Mouse (Mus musculus) common myeloid progenitor, adult 5-6 weeks (primary cell): Measurements from ENCODE around the gene Rapgef3. TPM values are rescaled to one million over a fixed set of nuclear protein-coding genes. Genes with fewer than 3 reads are reported as not detected.

Source experiments
- ATAC-seq: replicated peaks from 2 replicates; pipeline ENCODE4 v1.8.0; 2016; ENCODE audit warnings: low read depth, mild to moderate bottlenecking, moderate TSS enrichment, inconsistent platforms; ENCODE audit not compliant: poor library complexity, severe bottlenecking
- total RNA-seq: library from RNA; stranded (forward); fragments of 200-1000, 187-1606 nt; gene quantifications from 2 replicates; pipeline ENCODE4 v1.2.3, GENCODE M21; 2017

The Rapgef3 gene
- total RNA-seq, 1 experiment from 2014 or later = 7.5 TPM

DNA sequence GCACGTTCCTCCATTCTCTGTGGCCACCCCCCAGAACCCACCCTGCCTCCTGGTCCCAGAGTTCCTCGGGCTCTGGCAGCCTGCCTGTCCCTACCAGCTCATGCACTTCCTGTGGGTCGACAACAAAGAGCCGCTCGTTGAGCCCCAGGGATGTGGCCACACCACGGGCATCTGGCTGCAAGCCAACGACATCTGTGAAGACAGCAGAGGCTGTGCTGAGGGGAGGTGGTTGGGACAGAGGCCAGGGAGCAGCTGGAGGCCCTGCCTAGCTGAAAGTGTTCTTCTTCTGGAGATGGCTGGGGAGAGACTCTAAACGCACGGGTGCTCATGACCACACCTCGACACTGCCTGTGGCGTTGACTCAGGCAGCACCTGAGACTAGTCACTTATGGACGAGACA is 17.1 kb downstream of the Rapgef3 start:
- ATAC-seq = peak; percentile 82

DNA sequence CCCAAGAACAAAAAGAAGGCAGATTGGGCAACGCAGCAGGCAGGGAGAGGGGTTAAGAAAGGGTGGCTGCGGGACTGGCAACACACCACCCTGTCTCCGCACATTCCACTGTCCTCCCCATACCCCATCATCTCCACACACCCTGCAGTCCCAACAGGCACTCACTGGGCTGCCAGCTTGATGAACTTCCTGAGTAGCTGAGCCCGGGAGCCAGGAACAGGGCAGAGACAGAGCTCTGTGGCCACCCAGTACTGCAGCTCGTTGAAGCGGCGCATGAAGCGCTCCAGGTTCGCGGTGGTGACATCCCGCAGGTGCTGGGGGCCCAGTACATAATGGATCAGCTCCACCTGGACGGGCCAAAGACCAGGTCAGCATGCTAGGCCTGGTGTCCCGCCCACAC is 17.9 kb downstream of the Rapgef3 start:
- ATAC-seq = no peak

GRCm38 (mm10) chr15:97749397-97749796 is 18.4 kb downstream of the Rapgef3 start:
- no peak for ATAC-seq

DNA sequence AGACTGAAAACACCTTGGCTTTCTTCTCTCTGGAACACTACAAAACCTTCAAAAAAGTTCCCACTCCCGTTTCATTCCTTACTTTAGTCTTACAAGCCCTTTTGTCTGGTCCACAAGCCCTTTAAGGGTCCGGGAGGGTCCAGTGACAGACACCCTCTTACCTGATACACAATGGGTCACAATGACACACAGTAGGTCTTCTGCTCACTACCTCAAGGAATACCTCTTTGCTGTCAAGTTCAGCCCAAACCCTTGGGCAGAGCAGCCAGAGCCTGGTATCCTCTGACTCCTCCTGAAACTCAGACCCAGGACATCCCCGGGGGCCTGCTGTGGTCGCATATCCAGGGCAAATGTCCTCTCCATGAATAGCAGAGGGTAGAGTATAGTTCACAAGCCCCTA is 18.8 kb downstream of the Rapgef3 start:
- ATAC-seq = no peak

DNA sequence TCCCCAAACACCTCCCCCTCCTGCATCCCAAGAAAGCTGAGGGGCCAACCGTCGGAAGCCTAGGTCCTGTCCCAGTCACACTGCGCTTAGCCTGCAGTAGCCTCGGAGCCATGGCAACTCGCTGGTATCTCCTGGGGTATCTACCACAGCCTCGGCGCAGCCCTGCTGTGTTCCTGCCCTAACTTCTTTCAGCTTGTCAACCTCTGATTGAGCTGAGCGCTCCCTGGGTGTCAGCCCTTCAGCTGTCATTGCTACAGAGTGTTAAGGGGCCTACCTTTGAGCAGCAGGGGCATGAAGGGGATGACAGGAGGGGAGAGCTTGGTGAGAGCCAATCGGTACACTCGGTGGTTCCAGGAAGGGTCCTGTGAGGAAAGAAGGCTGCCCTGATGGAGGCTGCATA is 19.5 kb downstream of the Rapgef3 start:
- peak; percentile 60 for ATAC-seq

- no peak for ATAC-seq
These were observed 20.3 kb downstream of the Rapgef3 start for GRCm38 (mm10) chr15:97747486-97747885.

- ATAC-seq = no peak
These were observed 21.0 kb downstream of the Rapgef3 start for GRCm38 (mm10) chr15:97746748-97747147.

GRCm38 (mm10) chr15:97746278-97746677 is 21.5 kb downstream of the Rapgef3 start:
- no peak for ATAC-seq

DNA sequence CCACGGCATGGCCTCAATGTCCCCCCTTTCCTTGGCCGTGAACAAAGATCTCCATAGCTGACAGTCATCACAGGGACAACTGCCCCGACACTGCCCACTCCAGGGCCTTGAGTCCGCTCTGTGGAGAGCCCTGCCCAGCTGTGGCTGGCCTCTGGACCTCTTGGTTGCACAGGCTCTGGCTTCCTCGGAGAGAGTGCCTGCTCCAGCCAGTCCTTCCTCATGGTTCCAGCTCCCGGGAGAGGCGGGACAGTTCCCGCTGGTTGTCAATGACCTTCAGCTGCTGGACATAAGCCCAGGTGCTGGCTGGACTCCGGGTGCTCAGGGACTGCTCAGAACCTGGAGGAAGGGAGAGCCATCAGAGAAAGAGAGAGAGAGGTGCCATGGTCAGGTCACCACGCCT is 22.4 kb downstream of the Rapgef3 start:
- ATAC-seq = no peak

- peak; percentile 65 for ATAC-seq
These were observed 22.8 kb downstream of the Rapgef3 start for GRCm38 (mm10) chr15:97744930-97745329.

GRCm38 (mm10) chr15:97743961-97744525 is 23.7 kb downstream of the Rapgef3 start:
- no peak for ATAC-seq

GRCm38 (mm10) chr15:97743210-97743609 is 24.6 kb downstream of the Rapgef3 start:
- no peak for ATAC-seq

GRCm38 (mm10) chr15:97742600-97742999 is 25.2 kb downstream of the Rapgef3 start:
- 0 out of 2 replicates have a peak, but pooled peaks have one; percentile 23 for ATAC-seq

DNA sequence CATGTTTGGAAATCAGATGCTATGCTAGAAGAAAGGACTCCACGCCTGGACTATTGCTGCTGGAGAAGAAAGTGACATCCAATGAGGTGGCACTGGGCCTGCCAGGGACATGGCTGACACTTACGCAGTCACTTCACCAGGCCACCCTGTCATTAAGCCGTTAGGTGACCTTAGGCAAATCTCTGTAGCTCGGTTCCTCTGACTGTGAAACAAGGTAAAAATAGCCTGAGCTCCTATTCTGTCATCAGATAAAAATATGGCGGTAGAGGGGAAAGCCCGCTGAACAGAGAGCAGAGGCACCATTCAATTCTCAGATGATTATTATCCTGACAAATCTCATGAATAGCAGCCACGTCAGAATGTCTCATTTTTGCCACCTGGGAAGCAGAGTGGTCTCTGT is 25.7 kb downstream of the Rapgef3 start:
- no peak for ATAC-seq

DNA sequence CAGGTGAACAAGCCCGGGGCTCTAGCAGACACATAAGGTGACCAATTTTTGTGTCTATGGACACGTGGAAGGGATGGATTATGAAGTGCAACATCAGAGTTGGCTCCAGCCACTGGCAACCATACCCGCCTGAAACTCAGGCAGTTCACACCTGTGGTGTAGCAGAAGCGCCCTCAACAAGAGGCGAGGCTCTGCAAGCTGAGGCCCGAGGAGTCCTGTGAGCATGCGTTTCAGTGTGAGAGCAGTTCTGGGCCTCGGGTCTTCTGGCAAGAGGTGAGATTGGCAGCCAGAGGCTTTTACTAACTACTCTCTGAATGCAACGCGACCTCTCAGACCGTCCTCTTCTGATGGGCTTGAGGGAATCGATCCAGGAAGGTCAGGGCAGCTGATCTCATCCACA is 26.1 kb downstream of the Rapgef3 start:
- no peak for ATAC-seq

DNA sequence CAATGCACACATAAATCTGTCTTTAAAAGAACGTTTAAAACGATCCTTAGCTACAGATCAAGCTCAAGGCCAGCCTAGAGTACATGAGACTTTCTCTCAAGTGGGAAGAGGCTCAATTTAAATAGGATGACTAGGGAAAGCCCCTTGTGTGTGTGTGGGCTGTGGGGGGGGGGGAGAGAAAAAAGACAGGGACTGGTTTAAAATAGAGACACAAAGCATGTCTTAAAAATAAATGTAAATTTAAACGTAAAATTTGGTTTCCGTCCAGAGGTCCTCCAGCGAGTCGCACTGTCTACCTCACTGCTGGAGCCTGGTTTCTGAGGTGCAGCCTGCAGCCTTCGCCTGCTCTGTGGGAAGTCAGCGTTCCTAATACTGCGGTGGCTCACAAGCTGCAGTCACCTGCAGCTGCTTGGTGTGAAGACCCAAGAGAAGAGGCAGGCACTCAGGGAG is 27.5 kb downstream of the Rapgef3 start:
- no peak for ATAC-seq

GRCm38 (mm10) chr15:97738923-97739322 is 28.8 kb downstream of the Rapgef3 start:
- ATAC-seq = no peak; the same call in 1 of the 2 replicates

GRCm38 (mm10) chr15:97731988-97732387 is 35.8 kb downstream of the Rapgef3 start:
- no peak for ATAC-seq

DNA sequence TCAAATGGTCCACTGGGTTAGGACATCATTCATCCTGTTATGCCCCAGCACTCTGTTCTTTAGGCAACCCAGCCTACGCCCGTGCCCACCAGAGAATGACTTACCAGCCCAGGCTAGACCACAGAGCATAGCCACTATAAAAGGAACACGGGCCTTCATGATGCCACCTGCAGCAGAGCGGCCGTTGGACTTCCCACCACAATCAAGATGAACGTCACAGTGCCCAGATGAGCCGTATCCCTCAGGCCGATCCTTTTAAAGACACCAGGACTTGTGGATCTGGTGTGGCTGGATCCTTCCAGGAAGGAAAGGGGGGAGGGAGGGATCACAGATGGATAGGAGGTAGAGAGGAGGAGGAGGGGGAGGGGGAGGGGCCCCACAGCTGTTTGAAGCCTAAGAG is 36.7 kb downstream of the Rapgef3 start, which contains the start of gene Endou:
Endou (minus strand) TSS at position 229 of the 400 bp plus-strand sequence.
- ATAC-seq = no peak

DNA sequence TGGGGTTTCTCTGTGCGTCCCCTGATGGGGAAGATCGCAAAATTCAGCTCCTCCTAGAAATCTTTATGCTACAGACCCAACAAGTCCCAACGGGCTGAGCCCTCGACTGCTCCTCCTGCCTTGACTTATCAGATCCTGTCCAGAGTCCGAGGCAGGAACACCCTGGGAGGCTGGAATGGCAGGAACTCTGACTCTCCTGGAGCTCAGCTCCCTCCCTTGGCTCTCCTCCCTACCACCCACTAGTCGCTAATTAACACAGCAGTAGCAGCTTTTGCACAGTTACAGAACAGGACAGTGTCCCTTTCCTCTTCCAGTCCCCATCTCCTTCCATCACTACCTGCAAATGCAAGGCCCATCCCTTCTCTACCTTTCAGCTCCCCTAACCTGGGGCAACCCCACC is 37.4 kb downstream of the Rapgef3 start:
- ATAC-seq = no peak

- ATAC-seq = no peak
These were observed 39.0 kb downstream of the Rapgef3 start for GRCm38 (mm10) chr15:97728804-97729203.

- no peak for ATAC-seq
These were observed 39.4 kb downstream of the Rapgef3 start for GRCm38 (mm10) chr15:97728394-97728793.
